Mouse (Mus musculus) cerebral cortex, adult 2 months (tissue): ENCODE measurements around the gene Elf2.

Source experiments
- WGBS: fragments of 180-500 bp; shearing (Covaris S2); methylation state at CpG from one replicate; pipeline ENCODE4 v1.1.7; 2018; 5-methylcytosine and 5-hydroxymethylcytosine counted together

The Elf2 gene

GRCm38 (mm10) chr3:51216351-51216750, 124.1 kb downstream of the Elf2 start:
- 83% methylated on average over 6 of the region's 10 CpGs for WGBS

DNA sequence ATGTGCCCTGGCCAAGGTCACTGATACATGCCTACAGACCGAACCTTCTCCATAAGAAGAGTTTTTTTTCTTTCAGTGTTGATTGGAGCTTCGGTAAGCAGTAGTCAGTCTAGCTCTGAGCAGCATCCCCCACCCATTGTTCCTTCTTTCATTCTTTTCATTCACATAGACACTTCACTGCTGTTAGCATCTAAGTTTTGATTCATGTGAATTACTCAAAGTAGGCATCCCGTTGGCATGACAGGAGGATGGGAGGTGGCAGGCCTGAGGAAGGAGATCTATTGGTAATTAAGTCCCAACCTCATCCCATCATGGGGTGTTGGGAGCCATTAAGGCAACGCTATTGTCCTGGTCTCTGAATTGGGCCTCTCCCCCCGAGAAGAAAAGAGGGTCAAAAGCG, 124.8 kb downstream of the Elf2 start:
- 84% methylated on average over 6 of the region's 6 CpGs for WGBS

DNA sequence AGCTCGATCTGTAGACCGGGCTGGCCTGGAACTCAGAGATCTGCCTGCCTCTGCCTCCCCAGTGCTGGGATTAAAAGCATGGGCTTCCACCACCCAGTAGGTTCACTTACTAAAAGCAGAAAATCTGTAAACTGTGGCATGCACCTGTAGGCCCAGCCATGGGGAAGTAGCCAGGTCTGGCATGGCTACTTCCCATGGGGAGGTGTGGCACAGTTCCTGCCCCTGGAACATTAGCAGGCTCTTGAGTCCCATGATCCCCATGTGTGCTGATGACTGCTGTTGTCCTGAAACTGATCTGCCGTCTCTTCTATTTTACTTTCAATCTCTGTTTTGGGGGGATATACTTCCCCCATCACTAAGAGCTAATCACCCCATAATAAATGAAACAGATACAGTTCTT, 127.4 kb downstream of the Elf2 start:
- WGBS, result 98% methylated on average over 3 of the region's 3 CpGs

DNA sequence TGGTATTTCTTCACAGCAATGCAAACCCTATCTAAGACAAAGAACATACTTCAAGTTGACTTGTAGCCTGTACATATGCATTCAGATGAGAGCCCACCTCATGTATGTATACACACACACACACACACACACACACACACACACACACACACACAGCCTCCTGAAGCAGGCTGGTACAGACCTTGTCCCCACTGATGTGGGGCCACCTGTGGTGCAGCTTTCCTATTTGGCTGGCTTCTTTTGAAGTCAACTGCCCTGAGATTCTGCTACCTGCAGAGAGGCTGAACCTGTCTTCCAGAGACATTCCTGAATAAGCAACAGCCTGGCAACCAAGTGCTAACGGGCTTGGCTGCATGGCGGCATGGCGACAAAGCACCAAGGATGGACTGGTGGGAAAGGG, 130.0 kb downstream of the Elf2 start:
- WGBS, result 98% methylated on average over 3 of the region's 3 CpGs

DNA sequence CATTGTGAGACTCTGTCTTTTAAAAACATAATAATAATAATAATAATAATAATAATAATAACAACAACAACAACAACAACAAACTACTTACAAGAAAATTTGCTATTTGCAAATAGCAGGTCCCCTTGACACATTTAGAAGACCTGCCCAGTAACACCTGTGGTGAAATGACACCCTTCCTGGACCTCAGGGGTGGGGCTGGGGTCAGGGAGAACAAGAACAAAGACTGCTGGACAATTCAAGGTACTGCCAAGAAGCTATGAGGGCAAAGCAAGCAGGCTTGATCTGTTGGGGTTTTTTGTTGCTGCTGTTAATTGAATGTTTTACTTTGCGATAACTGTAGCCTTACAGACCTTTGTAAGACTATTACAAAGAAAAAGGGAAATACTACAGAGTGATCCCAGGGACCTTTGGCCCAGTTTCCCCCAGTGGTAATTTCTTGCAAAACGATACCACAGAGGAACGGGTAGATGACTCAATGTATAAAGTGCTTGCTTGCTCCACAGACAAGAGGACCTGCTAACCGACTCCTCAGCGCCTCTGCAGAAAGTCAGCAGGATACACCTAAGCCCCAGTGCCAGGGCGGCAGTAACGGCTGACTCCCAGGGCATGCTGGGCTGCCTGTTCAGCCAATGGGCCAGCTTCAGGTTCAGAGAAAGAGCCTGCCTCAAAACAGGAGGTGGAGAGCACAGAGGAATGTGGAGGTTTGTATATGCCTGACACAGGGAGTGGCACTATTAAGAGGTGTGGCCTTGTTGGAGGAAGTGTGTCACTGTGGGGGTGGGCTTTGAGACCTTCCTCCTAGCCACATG, 130.8 kb downstream of the Elf2 start:
- 87% methylated on average over 7 of the region's 7 CpGs for WGBS

- WGBS, result 80% methylated on average over 5 of the region's 5 CpGs
Observed at GRCm38 (mm10) chr3:51208633-51209032, 131.8 kb downstream of the Elf2 start.

- WGBS, result 96% methylated on average over 7 of the region's 7 CpGs
Observed at GRCm38 (mm10) chr3:51206521-51206920, 133.9 kb downstream of the Elf2 start.

GRCm38 (mm10) chr3:51204897-51205296, 135.6 kb downstream of the Elf2 start:
- 89% methylated on average over 14 of the region's 14 CpGs for WGBS

DNA sequence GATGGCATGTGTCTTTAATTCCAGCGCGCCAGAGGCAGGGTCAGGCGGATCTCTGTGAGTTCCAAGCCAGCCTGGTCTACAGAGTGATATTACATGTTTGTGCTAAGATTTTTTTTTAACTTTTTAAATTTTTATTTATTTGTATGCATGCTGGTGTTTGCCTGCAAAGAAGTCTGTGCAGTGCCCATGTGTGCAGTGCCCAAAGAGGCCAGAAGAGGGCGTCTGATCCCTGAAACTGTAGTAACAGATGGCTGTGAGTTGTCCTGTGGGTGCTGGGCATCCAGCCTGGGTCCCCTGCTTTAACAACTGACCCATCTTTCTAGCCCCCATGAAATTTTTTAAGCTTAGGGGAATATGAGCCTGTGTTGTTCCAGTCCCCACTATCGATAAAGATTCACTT, 136.0 kb downstream of the Elf2 start:
- 85% methylated on average over 5 of the region's 5 CpGs for WGBS

DNA sequence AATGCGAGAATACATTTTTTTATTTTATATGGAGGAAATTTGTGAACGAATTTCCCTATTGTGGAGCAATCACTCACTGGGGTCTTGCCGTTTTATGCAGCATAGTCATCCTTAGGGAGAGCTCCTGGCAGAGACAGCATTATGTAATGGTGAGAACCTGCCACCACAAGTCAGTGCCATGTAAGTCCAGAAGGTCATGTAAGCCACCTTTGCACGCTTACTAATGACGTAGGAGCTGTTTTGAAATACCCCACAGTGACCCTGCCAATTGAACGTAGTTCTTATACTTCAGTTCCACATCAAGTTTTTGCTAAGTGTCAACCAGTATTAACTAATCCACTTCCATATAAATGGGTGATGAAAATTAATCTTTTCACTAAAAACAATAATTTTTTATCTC, 136.6 kb downstream of the Elf2 start:
- WGBS, result 93% methylated on average over 6 of the region's 6 CpGs
